Mouse (Mus musculus) granulocyte monocyte progenitor cell, adult 5-6 weeks (primary cell): Measurements from ENCODE around the gene 1810037I17Rik. TPM values are rescaled to one million over a fixed set of nuclear protein-coding genes. Genes with fewer than 3 reads are reported as not detected.

Experiments used
- ATAC-seq: replicated peaks from 2 replicates; pipeline ENCODE4 v1.8.0; 2016; ENCODE audit warnings: mild to moderate bottlenecking, moderate TSS enrichment, inconsistent platforms; ENCODE audit not compliant: poor library complexity, severe bottlenecking
- total RNA-seq, 2 experiments: library from RNA; stranded (forward) in 1 of 2; stranded (reverse) in 1 of 2; fragments of 200-712, 200-1000 nt in 1 of 2; fragments of >200 nt in 1 of 2; fragmentation: Nextera tagmentation in 1 of 2; gene quantifications; 2 replicates each; pipeline ENCODE4 v1.2.3; 2014 to 2017

Gene 1810037I17Rik
- total RNA-seq (2014; fragmentation: Nextera tagmentation) = 87.5 and 95.1 TPM in 2 replicates
- total RNA-seq (2017) = 34.8 and 40.8 TPM in 2 replicates

DNA sequence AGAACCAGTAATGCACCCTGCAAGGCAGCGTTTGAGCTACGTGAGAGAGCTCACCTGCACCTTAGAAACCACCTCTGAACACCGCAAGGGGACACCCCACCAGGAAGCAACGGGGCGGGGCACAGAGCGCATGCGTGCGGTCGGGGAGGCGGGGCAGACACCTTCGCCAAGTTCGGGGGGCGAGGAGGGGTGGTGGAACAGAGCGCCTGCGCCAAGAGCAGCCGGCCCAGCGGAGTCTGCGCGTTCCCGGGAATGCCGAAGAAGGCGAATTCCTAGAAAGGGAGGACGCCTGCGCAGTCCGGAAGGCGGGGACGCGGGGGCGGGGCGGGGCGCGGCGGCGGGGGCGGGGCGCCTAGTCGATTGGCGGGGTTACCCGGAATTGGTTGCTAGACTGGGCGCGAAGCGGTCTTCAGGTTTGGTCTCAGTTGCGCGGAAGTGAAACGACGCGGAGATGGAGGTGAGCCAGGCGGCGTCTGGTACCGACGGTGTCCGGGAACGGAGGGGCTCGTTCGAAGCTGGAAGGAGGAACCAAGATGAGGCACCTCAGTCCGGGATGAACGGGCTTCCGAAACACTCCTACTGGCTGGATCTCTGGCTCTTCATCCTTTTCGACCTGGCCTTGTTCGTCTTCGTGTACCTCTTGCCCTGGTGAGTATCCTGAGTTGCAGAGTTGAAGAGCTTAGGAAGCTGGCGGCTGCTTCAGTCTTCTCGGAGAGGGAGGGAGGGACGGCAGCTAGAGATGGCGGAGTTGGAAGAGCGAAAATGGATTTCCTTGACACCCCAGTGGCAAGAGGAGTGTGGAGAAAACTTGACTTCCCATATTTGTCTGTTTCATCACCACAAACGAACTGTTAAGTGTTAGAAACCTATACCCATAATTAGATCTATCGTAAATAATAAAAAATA is at the start of gene 1810037I17Rik:
Gene 1810037I17Rik, plus strand, starts transcription at position 195 of the 906 bp plus-strand sequence.
- ATAC-seq = peak; percentile 89

DNA sequence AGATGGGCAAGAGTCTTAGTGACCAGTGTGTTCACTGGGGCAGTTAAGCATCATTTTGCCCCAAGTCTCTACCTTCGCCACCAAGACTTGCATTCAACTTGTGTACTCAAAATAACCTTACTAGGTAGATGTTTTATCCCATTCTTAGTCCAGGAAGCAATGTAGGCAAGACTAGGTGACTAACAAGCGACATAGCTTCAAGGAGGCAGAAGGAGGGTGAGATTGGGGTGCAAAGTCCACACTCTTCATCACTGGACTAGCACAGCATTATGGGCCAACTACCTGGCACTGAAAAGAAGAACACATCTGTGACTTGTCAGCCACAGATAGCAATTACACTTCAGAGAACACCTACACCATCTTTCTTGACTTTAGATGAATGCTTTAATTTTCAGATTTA is 47.1 kb upstream of the 1810037I17Rik start:
- no peak for ATAC-seq

DNA sequence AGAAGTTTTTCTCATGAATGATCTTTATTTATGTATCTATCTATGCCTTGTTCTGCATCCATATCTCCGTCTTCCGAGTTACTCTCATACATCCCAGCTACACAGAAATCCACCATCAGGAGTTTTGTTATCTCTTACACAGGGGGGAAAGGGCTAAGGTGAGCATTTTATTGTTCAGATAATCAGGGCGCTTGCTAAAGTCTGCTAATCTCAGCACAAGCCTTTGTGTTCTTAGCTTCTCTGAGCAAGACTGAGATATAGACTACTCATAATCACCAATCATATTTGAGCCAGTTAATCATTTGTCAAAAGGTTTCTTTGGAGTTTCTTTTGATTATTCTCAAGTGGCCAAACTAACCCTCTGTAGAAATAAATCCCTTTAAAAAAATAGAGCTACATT is 46.5 kb upstream of the 1810037I17Rik start:
- no peak for ATAC-seq

DNA sequence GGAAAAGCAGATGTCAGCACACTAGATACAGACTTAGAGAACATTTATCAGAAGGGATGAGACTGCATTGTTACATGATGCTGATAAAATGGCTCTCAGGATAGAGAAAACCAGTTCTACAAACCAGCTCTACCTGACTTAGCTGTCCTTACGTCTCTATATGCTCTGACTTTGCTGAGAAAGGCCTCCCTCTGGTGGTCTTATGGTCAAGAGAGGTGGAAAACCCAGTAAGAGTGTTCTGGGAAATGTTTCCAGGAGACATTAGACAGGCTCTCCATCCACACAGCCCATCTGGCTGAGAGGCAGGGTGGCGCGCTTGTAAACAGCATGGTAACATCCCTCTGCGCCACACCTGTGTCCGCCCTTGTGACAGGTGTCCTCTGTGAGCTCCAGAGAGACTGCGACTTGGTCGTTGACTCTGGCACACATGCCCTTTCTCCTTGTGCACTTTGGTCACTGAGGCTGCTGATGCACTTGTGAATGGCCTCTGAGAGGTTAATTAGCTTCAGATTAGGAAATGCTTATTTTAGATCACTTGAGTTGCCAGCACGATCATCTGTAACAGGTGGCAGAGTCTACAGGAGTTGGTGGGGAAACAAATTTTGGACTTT is 45.2 kb upstream of the 1810037I17Rik start:
- ATAC-seq = no peak

DNA sequence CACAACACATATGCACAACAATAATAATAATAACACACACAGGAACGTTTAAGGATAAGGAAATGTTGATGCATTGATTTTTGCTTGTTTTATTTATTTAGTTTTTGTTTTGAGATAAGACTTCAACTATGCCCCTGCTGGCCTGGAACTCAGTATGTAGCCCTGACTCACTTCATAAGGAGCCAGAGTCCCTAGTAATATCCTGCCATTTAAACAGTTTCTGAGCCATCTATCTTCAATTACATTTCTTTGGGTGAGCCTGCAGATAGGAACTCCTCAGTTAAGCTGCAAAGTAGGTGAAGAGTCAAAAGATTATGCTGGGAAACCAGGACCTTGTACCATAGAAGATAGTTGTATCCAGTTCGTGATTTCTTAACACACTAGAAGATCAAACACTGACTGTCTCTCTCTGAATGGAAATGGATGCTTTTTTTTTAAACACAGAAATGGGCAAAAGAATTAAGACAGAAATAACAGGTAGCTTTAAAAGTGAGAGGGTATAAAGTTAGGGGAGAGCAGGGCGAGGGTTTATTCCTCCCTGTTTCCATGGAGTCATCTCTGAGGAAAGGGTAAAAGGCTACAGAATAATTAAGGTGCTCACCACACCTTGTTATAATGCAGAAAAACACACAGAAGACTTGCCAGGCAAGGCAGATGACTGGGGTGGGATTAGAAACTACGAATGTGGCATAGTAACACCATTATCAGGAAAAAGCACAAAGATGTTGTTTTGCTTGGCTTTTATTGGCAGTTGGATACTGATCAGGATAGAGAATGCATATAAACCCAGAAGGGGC is 36.3 kb upstream of the 1810037I17Rik start:
- no peak for ATAC-seq

- peak; percentile 76 for ATAC-seq
Observed at GRCm38 (mm10) chr3:122888371-122888819, 35.6 kb upstream of the 1810037I17Rik start.

- no peak for ATAC-seq
Observed at GRCm38 (mm10) chr3:122894772-122895171, 29.2 kb upstream of the 1810037I17Rik start, which contains the start of gene Fabp2. Gene Fabp2, plus strand, starts transcription at chr3:122895072.

- ATAC-seq = no peak
Observed at GRCm38 (mm10) chr3:122895189-122895731, 28.7 kb upstream of the 1810037I17Rik start.

- no peak for ATAC-seq
Observed at GRCm38 (mm10) chr3:122898254-122898653, 25.7 kb upstream of the 1810037I17Rik start.

DNA sequence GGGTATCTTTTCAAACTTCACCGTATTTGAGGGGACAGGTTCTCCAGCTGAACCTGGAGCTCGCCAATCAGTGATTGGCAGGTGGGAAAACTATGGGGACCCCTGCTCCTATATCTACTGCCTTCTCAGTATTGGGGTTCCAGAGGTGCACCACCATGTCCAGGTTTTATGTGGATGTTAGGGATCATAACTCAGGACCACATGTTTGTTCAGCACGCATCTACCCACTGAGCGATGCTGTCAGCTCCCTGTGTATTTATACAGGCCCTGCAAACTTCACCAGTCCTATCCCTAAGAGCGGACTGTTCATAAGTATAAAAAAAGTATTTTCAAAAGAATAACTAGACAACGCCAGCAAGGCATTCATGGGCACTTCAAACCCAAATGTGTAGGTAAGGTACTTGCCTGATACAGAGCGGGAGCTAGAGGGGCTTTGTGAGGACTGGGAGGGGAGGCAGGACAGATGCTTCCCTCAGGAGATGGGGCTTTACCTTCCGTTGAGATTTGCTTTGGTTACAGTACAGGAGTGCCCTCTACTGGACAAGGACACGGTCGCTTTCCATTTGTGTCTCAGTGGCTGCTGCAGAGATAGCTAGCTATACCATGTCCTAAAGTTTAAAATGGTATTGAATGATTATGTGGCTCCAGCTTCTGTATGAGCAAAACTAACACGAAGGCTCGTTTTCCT is 20.1 kb upstream of the 1810037I17Rik start:
- ATAC-seq = peak; percentile 88

- ATAC-seq = no peak
Observed at GRCm38 (mm10) chr3:122907841-122908240, 16.2 kb upstream of the 1810037I17Rik start.

- no peak for ATAC-seq
Observed at GRCm38 (mm10) chr3:122915493-122915892, 8.5 kb upstream of the 1810037I17Rik start.

DNA sequence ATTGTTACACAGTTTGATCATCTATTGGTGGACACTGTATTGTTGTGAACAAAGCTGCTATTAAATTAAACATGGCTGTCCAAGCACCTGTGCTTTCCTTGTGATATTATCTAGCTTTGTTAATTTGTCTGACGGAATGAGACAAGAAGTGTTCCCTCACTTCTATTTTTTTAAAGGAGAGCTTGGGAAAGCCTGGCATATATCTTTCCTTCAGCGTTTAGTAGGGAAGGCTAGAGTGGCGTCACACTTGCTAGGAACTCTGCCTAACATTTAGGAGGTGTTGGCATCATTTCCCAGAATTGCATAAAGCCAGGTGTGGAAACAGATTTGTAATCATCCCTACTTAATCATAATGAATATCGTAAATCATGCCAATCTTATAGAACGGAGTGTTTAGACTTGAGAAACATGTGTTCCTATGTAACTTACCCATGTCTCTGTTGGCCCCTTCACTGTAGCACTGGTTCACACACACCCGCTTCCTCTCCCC is 7.8 kb upstream of the 1810037I17Rik start:
- no peak for ATAC-seq

DNA sequence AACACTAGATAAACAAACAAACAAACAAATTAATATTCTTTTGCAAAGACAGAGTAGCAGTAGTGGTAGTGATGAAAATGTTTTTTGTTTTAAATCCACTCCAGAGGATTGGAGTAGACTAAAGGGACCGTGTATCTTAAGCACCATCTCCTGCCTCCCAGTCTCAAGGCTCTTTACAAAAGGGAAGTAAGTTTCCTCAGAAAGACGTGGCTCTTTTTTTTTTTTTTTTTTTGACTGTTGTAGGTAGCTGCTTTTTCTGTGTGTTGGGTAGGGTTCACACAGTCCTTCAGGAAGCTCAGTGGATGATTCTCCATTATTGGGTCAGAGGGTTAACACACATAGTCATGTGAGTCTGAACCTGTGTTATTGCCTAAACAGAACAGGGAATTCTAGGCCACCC is 5.3 kb upstream of the 1810037I17Rik start:
- ATAC-seq = peak; percentile 58

DNA sequence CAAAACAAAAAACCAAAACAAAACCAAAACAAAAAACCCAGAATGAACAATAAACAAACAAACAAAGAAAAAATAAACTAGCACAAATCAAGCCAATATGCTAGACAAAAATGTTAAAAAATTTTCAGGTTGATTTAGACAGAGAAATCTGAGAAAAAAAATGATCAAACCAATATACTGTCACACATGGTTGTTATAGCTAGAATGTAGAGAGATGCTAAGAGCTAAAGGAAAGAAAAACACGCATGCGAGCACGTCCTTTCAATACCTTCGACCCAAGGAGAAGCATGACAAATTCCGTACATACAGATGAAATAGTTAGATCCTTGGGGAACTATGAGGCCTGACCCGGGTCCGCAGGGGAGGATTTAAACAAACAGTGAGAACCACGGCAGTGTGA is 4.7 kb upstream of the 1810037I17Rik start, which contains the start of gene Gm10959:
Gene Gm10959, minus strand, starts transcription at position 101 of the 400 bp plus-strand sequence.
- no peak for ATAC-seq

DNA sequence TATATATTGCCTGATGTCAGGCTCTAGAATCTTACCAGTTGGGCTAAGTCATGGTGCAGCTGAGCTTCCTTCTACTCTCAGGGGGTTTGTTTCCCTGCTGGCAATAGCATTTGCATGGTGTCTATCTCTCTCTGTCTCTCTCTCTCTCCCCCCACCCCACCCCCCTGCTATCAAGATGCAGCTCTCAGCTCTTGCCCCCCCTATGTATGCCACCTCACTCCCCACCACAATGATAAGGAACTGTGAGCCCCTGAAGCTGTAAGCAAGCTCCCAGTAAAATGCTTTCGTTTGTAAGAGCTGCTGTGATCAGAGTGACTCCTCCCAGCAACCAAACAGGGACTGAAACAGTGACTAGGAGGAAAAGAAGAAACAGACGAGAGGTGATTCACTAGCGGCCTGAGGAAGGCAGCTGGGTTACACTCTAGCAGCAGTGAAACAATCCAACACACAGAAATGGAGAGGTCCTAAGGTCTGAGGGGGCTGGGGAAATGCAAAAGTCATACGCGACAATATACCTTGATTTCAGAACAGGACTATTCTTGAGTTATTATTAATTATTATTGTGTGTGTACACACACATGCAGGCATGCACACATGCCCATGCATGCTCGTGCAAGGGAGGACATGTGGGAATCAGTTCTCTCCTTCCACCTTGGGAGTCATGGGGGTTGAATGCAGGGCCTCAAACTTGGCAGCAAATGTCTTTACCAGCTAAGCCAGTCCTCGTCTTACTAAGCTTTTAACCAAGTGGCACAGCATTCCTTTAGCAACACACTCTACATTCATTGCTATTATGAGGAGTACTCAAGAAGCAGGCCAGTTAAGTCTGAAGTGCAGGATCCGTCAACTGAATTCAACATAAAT is 3.2 kb upstream of the 1810037I17Rik start:
- 0 out of 2 replicates have a peak, but pooled peaks have one; percentile 4 for ATAC-seq

- ATAC-seq = no peak
Observed at GRCm38 (mm10) chr3:122921676-122922527, 2.1 kb upstream of the 1810037I17Rik start.
